Mouse (Mus musculus): Measurements from ENCODE around the gene Lgals7. TPM values are rescaled to one million over a fixed set of nuclear protein-coding genes. Genes with fewer than 3 reads are reported as not detected.
A peak's percentile ranks its signal among the peaks of the same experiment; 100 is the strongest.
"Not testable (repeated sequence)": the region's sequence is repeated elsewhere in the genome, so short reads cannot be mapped to it uniquely, and the experiment has no call there.

Gene Lgals7
- polyA plus RNA-seq, 1 experiment, result 1.2 TPM

GRCm38 (mm10) chr7:28883039-28883438, 19.4 kb downstream of the Lgals7 start:
- Histone ChIP-seq H3K4me1 (ENCODE audit: control insufficient read depth, insufficient read depth, low read length) (no peaks in the 10 kb centered on the region), H3K27ac (ENCODE audit: insufficient read depth, low read length) (no peak overlapping the region), H3K4me3 (ENCODE audit: insufficient read depth, low read length) (no peak overlapping the region)
- TF ChIP-seq POLR2A (IDR thresholded peaks at IDR 0.05; ENCODE audit: extremely low read depth, insufficient read depth, low read length), result no peak
- no peak for TF ChIP-seq CTCF (IDR thresholded peaks at IDR 0.05; ENCODE audit: extremely low read depth, insufficient read depth, low read length)

GRCm38 (mm10) chr7:28883704-28884103, 20.1 kb downstream of the Lgals7 start:
- H3K4me3 ChIP-seq (ENCODE audit: insufficient read depth, low read length); H3K27ac ChIP-seq (ENCODE audit: insufficient read depth, low read length); H3K4me1 ChIP-seq (ENCODE audit: control insufficient read depth, insufficient read depth, low read length): not testable (repeated sequence)

GRCm38 (mm10) chr7:28886486-28886885, 22.8 kb downstream of the Lgals7 start:
- Histone ChIP-seq H3K4me3 (ENCODE audit: insufficient read depth, low read length) (no peak overlapping the region), H3K4me1 (ENCODE audit: control insufficient read depth, insufficient read depth, low read length) (no peaks in the 10 kb centered on the region), H3K27ac (ENCODE audit: insufficient read depth, low read length) (no peak overlapping the region)
- TF ChIP-seq CTCF (IDR thresholded peaks at IDR 0.05; ENCODE audit: extremely low read depth, insufficient read depth, low read length), result no peak

GRCm38 (mm10) chr7:28888701-28889161, 25.1 kb downstream of the Lgals7 start:
- TF ChIP-seq CTCF (IDR thresholded peaks at IDR 0.05; ENCODE audit: extremely low read depth, insufficient read depth, low read length), result no peak
- no peak for TF ChIP-seq POLR2A (IDR thresholded peaks at IDR 0.05; ENCODE audit: extremely low read depth, insufficient read depth, low read length)
- H3K27ac ChIP-seq (ENCODE audit: insufficient read depth, low read length), result no peak overlapping the region
- peak overlapping the region; percentile 36 for H3K4me3 ChIP-seq (ENCODE audit: insufficient read depth, low read length)

GRCm38 (mm10) chr7:28892601-28893000, 28.9 kb downstream of the Lgals7 start:
- no peak for TF ChIP-seq CTCF (IDR thresholded peaks at IDR 0.05; ENCODE audit: extremely low read depth, insufficient read depth, low read length)
- no peak for TF ChIP-seq POLR2A (IDR thresholded peaks at IDR 0.05; ENCODE audit: extremely low read depth, insufficient read depth, low read length)
- Histone ChIP-seq H3K27ac (ENCODE audit: insufficient read depth, low read length) (no peak overlapping the region), H3K4me1 (ENCODE audit: control insufficient read depth, insufficient read depth, low read length) (no peaks in the 10 kb centered on the region), H3K4me3 (ENCODE audit: insufficient read depth, low read length) (no peak overlapping the region)

More at GRCm38 (mm10) chr7:28888701-28889161, 25.1 kb downstream of the Lgals7 start:
- no peaks in the 10 kb centered on the region for H3K4me1 ChIP-seq (ENCODE audit: control insufficient read depth, insufficient read depth, low read length)

GRCm38 (mm10) chr7:28893643-28894265, 30.1 kb downstream of the Lgals7 start:
- no peak for TF ChIP-seq POLR2A (IDR thresholded peaks at IDR 0.05; ENCODE audit: extremely low read depth, insufficient read depth, low read length)
- TF ChIP-seq CTCF (IDR thresholded peaks at IDR 0.05; ENCODE audit: extremely low read depth, insufficient read depth, low read length), result peak; percentile 31; the same call in 1 of the 2 replicates
- H3K4me3 ChIP-seq (ENCODE audit: insufficient read depth, low read length), result no peak overlapping the region
- no peak overlapping the region for H3K27ac ChIP-seq (ENCODE audit: insufficient read depth, low read length)
- no peaks in the 10 kb centered on the region for H3K4me1 ChIP-seq (ENCODE audit: control insufficient read depth, insufficient read depth, low read length)

GRCm38 (mm10) chr7:28894942-28895341, 31.3 kb downstream of the Lgals7 start:
- Histone ChIP-seq H3K27ac (ENCODE audit: insufficient read depth, low read length) (no peak overlapping the region), H3K4me3 (ENCODE audit: insufficient read depth, low read length) (no peak overlapping the region), H3K4me1 (ENCODE audit: control insufficient read depth, insufficient read depth, low read length) (no peaks in the 10 kb centered on the region)
- no peak for TF ChIP-seq CTCF (IDR thresholded peaks at IDR 0.05; ENCODE audit: extremely low read depth, insufficient read depth, low read length)
- no peak for TF ChIP-seq POLR2A (IDR thresholded peaks at IDR 0.05; ENCODE audit: extremely low read depth, insufficient read depth, low read length)

- Histone ChIP-seq H3K27ac (ENCODE audit: insufficient read depth, low read length) (no peak overlapping the region), H3K4me1 (ENCODE audit: control insufficient read depth, insufficient read depth, low read length) (peaks cover 7% of the 10 kb centered on the region), H3K4me3 (ENCODE audit: insufficient read depth, low read length) (no peak overlapping the region)
- no peak for TF ChIP-seq CTCF (IDR thresholded peaks at IDR 0.05; ENCODE audit: extremely low read depth, insufficient read depth, low read length)
- no peak for TF ChIP-seq POLR2A (IDR thresholded peaks at IDR 0.05; ENCODE audit: extremely low read depth, insufficient read depth, low read length)
Measured at GRCm38 (mm10) chr7:28897661-28898060, 34.0 kb downstream of the Lgals7 start.

GRCm38 (mm10) chr7:28899972-28900371, 36.3 kb downstream of the Lgals7 start:
- H3K4me1 ChIP-seq (ENCODE audit: control insufficient read depth, insufficient read depth, low read length), result peaks cover 17% of the 10 kb centered on the region
- no peak overlapping the region for H3K27ac ChIP-seq (ENCODE audit: insufficient read depth, low read length)
- TF ChIP-seq CTCF (IDR thresholded peaks at IDR 0.05; ENCODE audit: extremely low read depth, insufficient read depth, low read length), result peak; percentile 13; the same call in 1 of the 2 replicates
- TF ChIP-seq POLR2A (IDR thresholded peaks at IDR 0.05; ENCODE audit: extremely low read depth, insufficient read depth, low read length), result no peak
- no peak overlapping the region for H3K4me3 ChIP-seq (ENCODE audit: insufficient read depth, low read length)

GRCm38 (mm10) chr7:28901311-28902125, 37.9 kb downstream of the Lgals7 start:
- Histone ChIP-seq H3K4me1 (ENCODE audit: control insufficient read depth, insufficient read depth, low read length) (peaks cover 17% of the 10 kb centered on the region), H3K4me3 (ENCODE audit: insufficient read depth, low read length) (no peak overlapping the region), H3K27ac (ENCODE audit: insufficient read depth, low read length) (peak overlapping the region; percentile 84)
- TF ChIP-seq POLR2A (IDR thresholded peaks at IDR 0.05; ENCODE audit: extremely low read depth, insufficient read depth, low read length), result no peak
- no peak for TF ChIP-seq CTCF (IDR thresholded peaks at IDR 0.05; ENCODE audit: extremely low read depth, insufficient read depth, low read length)
